Mouse (Mus musculus): Measurements from ENCODE around the gene Klf16.
A peak's percentile ranks its signal among the peaks of the same experiment; 100 is the strongest.

GRCm38 (mm10) chr10:80613821-80614220, 36.7 kb upstream of the Klf16 start:
- 0 out of 2 replicates have a peak, but pooled peaks have one; percentile 10 for TF ChIP-seq CTCF (IDR thresholded peaks at IDR 0.05; ENCODE audit: low read depth)
- TF ChIP-seq EP300 (IDR thresholded peaks at IDR 0.05; ENCODE audit: low read depth) = no peak
